Mouse (Mus musculus): ENCODE results near the gene Sbds.

DNA sequence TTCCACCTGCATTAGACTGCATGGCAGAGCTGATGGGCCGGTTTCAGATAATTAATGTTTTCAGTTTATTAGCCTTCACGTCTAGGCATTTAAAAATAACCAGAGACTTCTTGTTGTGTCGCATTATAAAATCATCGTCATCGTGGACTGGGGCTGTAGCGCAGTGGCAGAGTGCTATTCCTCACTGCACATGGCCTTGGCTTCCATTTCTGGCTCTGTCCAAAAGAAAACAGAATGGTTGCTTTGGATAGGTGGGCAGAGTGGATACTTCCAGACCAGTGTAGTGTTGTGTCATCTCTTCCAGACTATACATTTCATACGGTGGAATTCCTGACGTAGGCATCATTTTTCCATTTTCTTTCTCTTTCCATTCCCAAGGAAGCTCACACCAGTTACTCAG is 44.2 kb upstream of the Sbds start:
- TF ChIP-seq CTCF (IDR thresholded peaks at IDR 0.05; ENCODE audit: insufficient read depth, low read length) (no peak), POLR2A (IDR thresholded peaks at IDR 0.05; ENCODE audit: borderline replicate concordance, extremely low read depth, low read depth, low read length) (no peak)

Measured in lung, adult 2 months (tissue).